Mouse (Mus musculus): ENCODE measurements around the gene Slc2a6. TPM values are rescaled to one million over a fixed set of nuclear protein-coding genes. Genes with fewer than 3 reads are reported as not detected.

Gene Slc2a6
- 1.6 and 1.8 TPM in 2 replicates for polyA plus RNA-seq (2016; fragmentation: Nextera tagmentation; extraction: Ambion mirVana)

GRCm38 (mm10) chr2:27027618-27028436, at the start of gene Slc2a6:
Gene Slc2a6, minus strand, starts transcription at chr2:27027998.
- WGBS: 3% methylated on average over 38 of the region's 38 CpGs
- peak within 1 kb of the TSS; percentile 28 for H3K4me3 ChIP-seq (replicated peaks)

DNA sequence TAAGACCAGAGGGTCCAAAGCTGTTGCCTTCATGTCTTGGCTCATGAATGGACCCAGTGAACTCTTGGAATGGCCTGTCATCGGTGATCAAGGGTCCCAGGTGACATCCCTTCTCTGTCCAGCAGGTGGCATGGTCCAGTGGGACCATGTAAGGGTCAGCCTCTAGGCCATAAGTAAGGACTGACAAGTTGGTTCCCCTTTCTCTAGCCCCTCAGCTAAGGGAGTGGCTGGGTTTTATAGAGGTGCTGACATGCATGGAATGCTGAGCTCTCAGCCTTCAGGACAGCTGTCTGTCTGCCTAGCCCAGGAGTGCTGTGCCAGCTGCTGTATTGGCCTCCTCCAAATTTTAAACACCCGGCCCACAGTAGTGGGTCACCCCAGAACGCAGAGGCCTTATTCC, 47.7 kb upstream of the Slc2a6 start:
- H3K36me3 ChIP-seq (replicated peaks): no peaks in the 10 kb centered on the region
- H3K4me1 ChIP-seq: peaks cover 26% of the 10 kb centered on the region
- no peak for ATAC-seq (ENCODE audit: low FRiP score)
- H3K9me3 ChIP-seq: no peaks in the 10 kb centered on the region
- H3K27me3 ChIP-seq: peaks cover 5% of the 10 kb centered on the region; the same call in 1 of the 2 replicates
- H3K9ac ChIP-seq: no peak overlapping the region
- H3K4me2 ChIP-seq: no peak overlapping the region
- H3K27ac ChIP-seq: no peak overlapping the region
- WGBS: 73% methylated on average over 3 of the region's 3 CpGs
- no peak overlapping the region for H3K4me3 ChIP-seq (replicated peaks)

More at GRCm38 (mm10) chr2:27027618-27028436, at the start of gene Slc2a6:
- Histone ChIP-seq H3K36me3 (replicated peaks) (no peaks in the 10 kb centered on the region), H3K27me3 (peaks cover 19% of the 10 kb centered on the region), H3K9ac (peak within 1 kb of the TSS; percentile 47), H3K9me3 (no peaks in the 10 kb centered on the region), H3K27ac (no peak within 1 kb of the TSS), H3K4me1 (peaks cover 10% of the 10 kb centered on the region), H3K4me2 (peak within 1 kb of the TSS; percentile 52)
- peak; percentile 99 for ATAC-seq (ENCODE audit: low FRiP score)

DNA sequence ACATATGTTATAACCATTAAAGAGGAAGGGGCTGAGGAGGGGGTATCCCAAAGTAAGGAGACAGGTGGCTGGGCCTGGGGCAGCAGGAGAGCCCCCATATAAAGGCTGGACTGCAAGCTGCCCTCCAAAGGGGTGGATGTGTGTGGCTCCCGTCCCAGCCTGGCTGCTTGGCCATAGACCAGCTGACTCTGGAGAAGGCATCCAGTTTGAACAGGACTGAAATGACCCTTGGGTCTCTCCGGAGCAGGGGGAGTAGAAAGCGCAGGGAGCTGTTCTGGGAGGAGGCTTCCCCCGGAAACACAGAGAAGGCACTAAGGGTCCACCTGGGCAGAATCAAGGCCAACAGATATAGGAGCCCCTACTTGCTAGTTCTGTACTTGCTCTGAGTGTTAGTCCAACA, 47.0 kb upstream of the Slc2a6 start:
- H3K9ac ChIP-seq: no peak overlapping the region
- no peak overlapping the region for H3K27ac ChIP-seq
- H3K9me3 ChIP-seq: no peaks in the 10 kb centered on the region
- H3K27me3 ChIP-seq: peaks cover 5% of the 10 kb centered on the region; the same call in 1 of the 2 replicates
- H3K4me2 ChIP-seq: no peak overlapping the region
- WGBS: 88% methylated on average over 4 of the region's 4 CpGs
- H3K4me3 ChIP-seq (replicated peaks): no peak overlapping the region
- no peaks in the 10 kb centered on the region for H3K36me3 ChIP-seq (replicated peaks)
- peaks cover 21% of the 10 kb centered on the region for H3K4me1 ChIP-seq
- ATAC-seq (ENCODE audit: low FRiP score): no peak

GRCm38 (mm10) chr2:27073407-27073806, 45.6 kb upstream of the Slc2a6 start:
- WGBS: 82% methylated on average over 4 of the region's 4 CpGs
- no peak overlapping the region for H3K4me2 ChIP-seq
- no peak overlapping the region for H3K27ac ChIP-seq
- no peak overlapping the region; the same call in 1 of the 2 replicates for H3K9ac ChIP-seq
- peaks cover 2% of the 10 kb centered on the region; the same call in 1 of the 2 replicates for H3K27me3 ChIP-seq
- ATAC-seq (ENCODE audit: low FRiP score): no peak
- H3K4me3 ChIP-seq (replicated peaks): no peak overlapping the region
- H3K36me3 ChIP-seq (replicated peaks): no peaks in the 10 kb centered on the region
- H3K9me3 ChIP-seq: no peaks in the 10 kb centered on the region
- peaks cover 7% of the 10 kb centered on the region for H3K4me1 ChIP-seq

DNA sequence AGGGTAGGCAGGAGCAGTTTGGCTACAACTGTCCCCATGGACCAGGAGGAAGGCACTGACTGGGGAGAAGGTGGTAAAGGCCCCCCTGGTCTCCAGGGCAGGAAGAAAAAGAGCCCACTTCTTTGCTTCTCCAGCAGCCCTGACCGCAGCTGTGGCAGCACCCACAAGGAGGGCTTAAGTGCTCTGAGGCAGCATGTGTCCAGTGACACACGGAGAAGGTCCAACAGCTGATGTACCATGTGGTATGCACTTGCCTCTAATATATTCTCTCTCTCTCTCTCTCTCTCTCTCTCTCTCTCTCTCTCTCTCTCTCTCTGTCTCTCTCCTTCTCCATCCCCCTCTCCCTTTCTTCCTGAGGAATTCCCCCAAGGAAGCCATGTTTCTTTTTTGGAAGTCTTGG, 44.2 kb upstream of the Slc2a6 start, which contains the start of gene Mymk:
TSS of gene Mymk (minus strand) at position 202 of the 400 bp plus-strand sequence.
- no peak within 1 kb of the TSS for H3K27ac ChIP-seq

DNA sequence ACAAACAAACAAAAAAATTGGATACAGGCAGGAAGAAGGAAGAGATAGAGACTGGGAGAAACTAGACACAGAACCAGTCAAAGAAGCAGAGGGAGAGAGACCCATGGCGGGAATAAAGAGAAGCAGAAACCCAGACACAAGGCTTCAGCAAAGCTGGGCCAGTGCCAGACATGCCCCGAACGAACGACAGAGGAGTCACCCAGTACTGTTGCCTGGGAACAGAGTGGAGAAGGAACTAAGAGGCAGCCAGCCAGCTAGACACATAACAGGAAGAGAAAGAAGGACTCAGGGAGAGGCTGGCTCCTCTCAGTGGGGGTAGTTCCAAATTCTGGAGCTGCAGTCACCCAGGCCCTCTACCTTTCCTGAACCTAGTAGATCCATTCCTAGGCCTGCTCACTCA, 43.3 kb upstream of the Slc2a6 start:
- no peak overlapping the region for H3K9ac ChIP-seq
- no peaks in the 10 kb centered on the region for H3K9me3 ChIP-seq
- no peak overlapping the region for H3K4me3 ChIP-seq (replicated peaks)
- WGBS: 61% methylated on average over 4 of the region's 4 CpGs
- H3K27me3 ChIP-seq: no peaks in the 10 kb centered on the region
- H3K36me3 ChIP-seq (replicated peaks): no peaks in the 10 kb centered on the region
- H3K4me1 ChIP-seq: no peaks in the 10 kb centered on the region; the same call in 1 of the 2 replicates
- ATAC-seq (ENCODE audit: low FRiP score): no peak
- no peak overlapping the region for H3K27ac ChIP-seq
- H3K4me2 ChIP-seq: no peak overlapping the region

More for the DNA sequence above, 44.2 kb upstream of the Slc2a6 start, which contains the start of gene Mymk:
- Histone ChIP-seq H3K27me3 (no peaks in the 10 kb centered on the region), H3K9ac (no peak within 1 kb of the TSS), H3K36me3 (replicated peaks) (no peaks in the 10 kb centered on the region), H3K4me1 (no peaks in the 10 kb centered on the region; the same call in 1 of the 2 replicates), H3K9me3 (no peaks in the 10 kb centered on the region), H3K4me2 (no peak within 1 kb of the TSS), H3K4me3 (replicated peaks) (no peak within 1 kb of the TSS)
- WGBS: 85% methylated on average over 2 of the region's 2 CpGs
- ATAC-seq (ENCODE audit: low FRiP score): no peak

DNA sequence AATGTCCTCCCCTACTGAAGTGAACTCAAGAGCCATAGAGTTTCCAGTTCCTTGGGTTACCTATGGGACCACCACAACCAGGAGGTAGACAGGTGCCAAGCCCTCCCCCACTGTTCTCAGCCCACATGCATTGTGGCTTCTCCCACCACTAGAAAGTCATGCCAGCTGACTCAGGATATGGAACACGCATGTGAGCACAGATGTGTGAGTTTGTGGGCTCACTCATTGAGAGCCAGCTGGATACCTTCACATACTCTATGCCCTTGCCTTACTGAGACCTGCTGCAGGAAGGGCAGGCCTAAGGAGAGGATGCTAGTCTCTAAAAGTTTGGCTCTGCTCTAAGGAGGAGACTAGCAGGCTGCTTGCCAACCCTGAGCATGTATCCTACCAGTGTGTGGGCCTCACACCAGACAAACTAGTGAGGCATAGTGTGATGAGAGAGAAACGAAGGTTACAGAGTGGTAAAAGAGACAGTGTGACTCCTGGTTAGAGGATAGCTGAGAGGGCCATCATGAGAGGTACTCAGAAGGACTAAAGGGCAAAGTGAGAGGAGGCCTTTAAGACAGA, 42.5 kb upstream of the Slc2a6 start:
- Histone ChIP-seq H3K27me3 (no peaks in the 10 kb centered on the region), H3K4me3 (replicated peaks) (no peak overlapping the region), H3K27ac (no peak overlapping the region), H3K9me3 (no peaks in the 10 kb centered on the region), H3K9ac (no peak overlapping the region), H3K36me3 (replicated peaks) (no peaks in the 10 kb centered on the region), H3K4me1 (no peaks in the 10 kb centered on the region; the same call in 1 of the 2 replicates), H3K4me2 (no peak overlapping the region)
- ATAC-seq (ENCODE audit: low FRiP score): no peak
- WGBS: 82% methylated on average over 2 of the region's 2 CpGs

DNA sequence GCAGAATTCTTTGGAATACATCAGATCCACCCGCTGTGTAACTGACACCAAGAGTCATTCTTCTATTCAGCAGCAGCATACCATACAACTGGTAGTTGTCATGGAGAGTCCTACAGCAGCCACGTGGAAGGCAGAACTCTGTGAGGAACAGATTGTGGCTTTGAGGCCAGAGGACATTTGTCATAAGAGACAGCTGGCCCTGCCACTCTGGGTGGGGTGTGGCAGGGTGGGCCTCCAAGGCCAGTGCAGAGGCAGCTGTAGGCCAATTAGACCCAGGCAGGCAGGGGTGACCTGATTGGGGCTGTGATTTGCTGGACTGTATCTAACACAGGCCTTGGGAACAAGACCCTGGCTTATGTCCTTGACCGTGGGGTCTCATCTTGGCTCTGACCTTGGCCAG, 41.8 kb upstream of the Slc2a6 start:
- Histone ChIP-seq H3K36me3 (replicated peaks) (no peaks in the 10 kb centered on the region), H3K9ac (no peak overlapping the region), H3K27me3 (no peaks in the 10 kb centered on the region), H3K4me3 (replicated peaks) (no peak overlapping the region), H3K4me1 (no peaks in the 10 kb centered on the region; the same call in 1 of the 2 replicates), H3K27ac (no peak overlapping the region), H3K4me2 (no peak overlapping the region), H3K9me3 (no peaks in the 10 kb centered on the region)
- no peak for ATAC-seq (ENCODE audit: low FRiP score)
- WGBS: 62% methylated on average over 3 of the region's 3 CpGs

DNA sequence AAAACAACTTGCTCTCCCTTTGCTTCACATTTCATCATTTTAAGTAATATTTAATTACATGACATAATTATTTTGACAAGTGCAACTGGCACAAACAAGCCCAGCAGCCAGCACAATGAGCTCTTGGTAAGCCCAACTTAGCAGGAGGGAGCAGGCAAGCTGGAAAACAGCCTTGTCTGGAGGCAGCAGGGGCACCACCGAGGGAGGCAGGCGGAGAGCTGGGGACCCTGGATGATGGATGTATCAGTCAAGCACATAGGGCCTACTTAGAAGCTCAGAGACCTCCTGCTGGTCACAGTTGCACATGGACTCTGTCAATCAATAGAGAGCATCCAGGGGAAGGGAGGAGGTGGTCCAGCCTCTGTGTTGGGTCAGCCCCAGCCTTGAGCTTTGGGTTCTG, 40.2 kb upstream of the Slc2a6 start:
- no peaks in the 10 kb centered on the region; the same call in 1 of the 2 replicates for H3K4me1 ChIP-seq
- WGBS: 62% methylated on average over 2 of the region's 2 CpGs
- no peak for ATAC-seq (ENCODE audit: low FRiP score)

DNA sequence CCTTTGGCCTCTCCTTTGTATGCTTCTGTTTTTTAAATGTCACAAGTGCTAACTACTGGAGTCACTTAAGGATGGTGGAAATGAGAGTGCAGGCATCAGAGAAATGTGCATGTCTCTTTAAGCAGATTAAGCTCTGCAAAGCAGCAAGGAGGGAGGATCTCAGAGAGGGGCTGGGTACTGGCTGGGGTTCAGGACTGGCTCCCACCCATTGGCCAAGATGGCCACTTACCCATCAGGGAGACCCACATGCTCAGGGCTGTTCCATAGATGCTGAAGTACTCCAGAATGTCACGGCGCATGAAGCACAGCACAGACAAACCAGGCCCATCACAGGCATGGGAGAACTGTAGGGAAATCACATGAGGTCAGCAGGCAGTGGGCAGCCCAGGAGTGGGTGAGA, 39.3 kb upstream of the Slc2a6 start:
- H3K36me3 ChIP-seq (replicated peaks): no peaks in the 10 kb centered on the region
- no peaks in the 10 kb centered on the region for H3K9me3 ChIP-seq
- no peaks in the 10 kb centered on the region; the same call in 1 of the 2 replicates for H3K4me1 ChIP-seq
- no peaks in the 10 kb centered on the region for H3K27me3 ChIP-seq
- ATAC-seq (ENCODE audit: low FRiP score): no peak
- H3K9ac ChIP-seq: no peak overlapping the region
- H3K4me3 ChIP-seq (replicated peaks): no peak overlapping the region
- 89% methylated on average over 2 of the region's 2 CpGs for WGBS
- no peak overlapping the region for H3K27ac ChIP-seq
- H3K4me2 ChIP-seq: no peak overlapping the region

More for the DNA sequence above, 40.2 kb upstream of the Slc2a6 start:
- Histone ChIP-seq H3K4me3 (replicated peaks) (no peak overlapping the region), H3K9me3 (no peaks in the 10 kb centered on the region), H3K27ac (no peak overlapping the region), H3K36me3 (replicated peaks) (no peaks in the 10 kb centered on the region), H3K9ac (no peak overlapping the region), H3K27me3 (no peaks in the 10 kb centered on the region), H3K4me2 (no peak overlapping the region)

- Histone ChIP-seq H3K36me3 (replicated peaks) (no peaks in the 10 kb centered on the region), H3K9me3 (no peaks in the 10 kb centered on the region), H3K9ac (no peak overlapping the region), H3K27ac (no peak overlapping the region), H3K27me3 (no peaks in the 10 kb centered on the region), H3K4me2 (no peak overlapping the region), H3K4me3 (replicated peaks) (no peak overlapping the region), H3K4me1 (no peaks in the 10 kb centered on the region; the same call in 1 of the 2 replicates)
- no peak for ATAC-seq (ENCODE audit: low FRiP score)
- 89% methylated on average over 9 of the region's 9 CpGs for WGBS
Observed at GRCm38 (mm10) chr2:27059187-27059586, 31.4 kb upstream of the Slc2a6 start.

- no peak overlapping the region for H3K4me3 ChIP-seq (replicated peaks)
- no peaks in the 10 kb centered on the region for H3K9me3 ChIP-seq
- no peaks in the 10 kb centered on the region for H3K27me3 ChIP-seq
- no peak overlapping the region for H3K9ac ChIP-seq
- no peak overlapping the region for H3K4me2 ChIP-seq
- no peak overlapping the region for H3K27ac ChIP-seq
- no peaks in the 10 kb centered on the region; the same call in 1 of the 2 replicates for H3K4me1 ChIP-seq
- no peaks in the 10 kb centered on the region for H3K36me3 ChIP-seq (replicated peaks)
- ATAC-seq (ENCODE audit: low FRiP score): no peak
- 60% methylated on average over 12 of the region's 12 CpGs for WGBS
Observed at GRCm38 (mm10) chr2:27058751-27059150, 31.0 kb upstream of the Slc2a6 start.
